In the genomic region with DNA sequence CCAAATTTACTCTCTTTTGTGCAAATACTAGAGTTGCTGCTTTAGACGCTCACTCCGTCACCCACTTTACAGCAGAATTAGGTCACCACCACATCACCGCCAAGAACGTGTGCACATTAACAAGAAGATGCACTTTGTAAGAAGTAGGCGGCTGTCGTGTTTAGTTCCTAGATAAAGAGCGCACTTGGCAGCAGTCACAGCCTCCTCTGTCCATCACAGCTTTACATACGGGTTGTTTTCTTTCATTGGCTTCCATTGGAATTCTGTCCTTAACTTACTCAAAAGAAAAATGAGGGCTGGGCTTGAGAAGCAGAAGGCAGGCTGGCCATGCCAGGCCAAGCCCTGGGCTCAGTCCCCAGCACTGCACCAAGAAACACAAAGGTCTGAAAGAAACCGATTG, we compare ENCODE assay signal across 15 mouse cellular contexts. TPM values are rescaled to one million over a fixed set of nuclear protein-coding genes. Genes with fewer than 3 reads are reported as not detected.
DNase-seq lines count a peak whose midpoint lies in the region; ATAC-seq and TF ChIP-seq lines count a peak whose summit lies in the region.
"Had no signal": no experiment of that assay in that cellular context is flagged by ENCODE, and none has a peak within 500 bp of the region (broad histone marks: within the 10 kb centered on the region; RNA-seq: fewer than 3 reads in every experiment).

No protein-coding gene starts in this region.

- DNase-seq in forebrain, embryonic 10.5 days (ENCODE audit: extremely low spot score, low spot score): no peak
- DNase-seq in layer of hippocampus, adult 2 months (ENCODE audit: low spot score in 2 of 2): peak in 1 of 2 experiments; percentile 32
- no peak for DNase-seq in layer of hippocampus, postnatal 10 days (ENCODE audit: low spot score in 2 of 2)
- peak; percentile 45 to 52 for DNase-seq in right cerebral cortex, adult 2 months (ENCODE audit: low spot score in 2 of 2)
- no peak for DNase-seq in right cerebral cortex, postnatal 25 days
- DNase-seq in adrenal gland, adult 18-20 months (ENCODE audit: low spot score in 2 of 2): no peak
- DNase-seq: cerebellum, adult 2 months; left cerebral cortex, postnatal 4 days had no signal

- peaks cover 19% of the 10 kb centered on the region for H3K4me1 ChIP-seq in forebrain, embryonic 13.5 days
- H3K4me1 ChIP-seq in forebrain, embryonic 10.5 days: peaks cover 15% of the 10 kb centered on the region
- H3K4me1 ChIP-seq: kidney, embryonic 15.5 days; liver, embryonic 12.5 days had no signal

- WGBS in forebrain, embryonic 13.5 days: 40% methylated on average over 9 of the region's 9 CpGs
- 90% methylated on average over 9 of the region's 9 CpGs for WGBS in forebrain, embryonic 10.5 days

- ATAC-seq in forebrain, embryonic 13.5 days: peak; percentile 82
- ATAC-seq in granulocyte monocyte progenitor cell, adult 5-6 weeks (replicated peaks; ENCODE audit: poor library complexity, severe bottlenecking): no peak
- ATAC-seq: liver, embryonic 12.5 days had no signal

- H3K9ac ChIP-seq in forebrain, embryonic 13.5 days: no peak overlapping the region
- H3K9ac ChIP-seq: kidney, embryonic 15.5 days; liver, embryonic 12.5 days; midbrain, embryonic 12.5 days had no signal

- H3K9me3 ChIP-seq in forebrain, embryonic 13.5 days (replicated peaks): no peaks in the 10 kb centered on the region
- H3K9me3 ChIP-seq in forebrain, embryonic 10.5 days: no peaks in the 10 kb centered on the region
- H3K9me3 ChIP-seq: heart, embryonic 10.5 days; kidney, embryonic 15.5 days; midbrain, embryonic 12.5 days had no signal

- H3K27me3 ChIP-seq in forebrain, embryonic 13.5 days: no peaks in the 10 kb centered on the region
- H3K27me3 ChIP-seq in forebrain, embryonic 10.5 days (ENCODE audit: poor library complexity, severe bottlenecking): no peaks in the 10 kb centered on the region
- H3K27me3 ChIP-seq: CH12.LX; kidney, embryonic 15.5 days; liver, embryonic 12.5 days; midbrain, embryonic 12.5 days had no signal

- no peaks in the 10 kb centered on the region for H3K36me3 ChIP-seq in forebrain, embryonic 13.5 days (ENCODE audit: poor library complexity, severe bottlenecking)
- H3K36me3 ChIP-seq in forebrain, embryonic 10.5 days (replicated peaks): no peaks in the 10 kb centered on the region
- H3K36me3 ChIP-seq: heart, embryonic 10.5 days; kidney, embryonic 15.5 days; liver, embryonic 12.5 days; midbrain, embryonic 12.5 days had no signal

- peak overlapping the region; percentile 26 for H3K27ac ChIP-seq in forebrain, embryonic 13.5 days
- H3K27ac ChIP-seq in forebrain, embryonic 10.5 days: no peak overlapping the region
- peak overlapping the region; percentile 21; the same call in 1 of the 2 replicates for H3K27ac ChIP-seq in layer of hippocampus, adult 2 months
- H3K27ac ChIP-seq: heart, embryonic 10.5 days; kidney, embryonic 15.5 days; liver, embryonic 12.5 days; midbrain, embryonic 12.5 days had no signal

- no peak overlapping the region for H3K4me3 ChIP-seq in forebrain, embryonic 13.5 days
- no peak overlapping the region for H3K4me3 ChIP-seq in forebrain, embryonic 10.5 days
- H3K4me3 ChIP-seq in layer of hippocampus, adult 2 months: no peak overlapping the region
- H3K4me3 ChIP-seq: heart, embryonic 10.5 days; kidney, embryonic 15.5 days; liver, embryonic 12.5 days; midbrain, embryonic 12.5 days had no signal

- H3K4me2 ChIP-seq in forebrain, embryonic 13.5 days: no peak overlapping the region
- H3K4me2 ChIP-seq: kidney, embryonic 15.5 days; liver, embryonic 12.5 days; midbrain, embryonic 12.5 days had no signal

- no peak for TF ChIP-seq CTCF in layer of hippocampus, adult 2 months (conservative IDR thresholded peaks at IDR 0.05)

RNA-seq across cellular contexts. Expression of a gene that starts 11.6 kb away (rescaled TPM):
- 136 TPM in 2 replicates for polyA plus RNA-seq in forebrain, embryonic 13.5 days (2015; fragmentation: Nextera tagmentation; extraction: Ambion mirVana)
- 55.9 and 59.8 TPM in 2 replicates for polyA plus RNA-seq in forebrain, embryonic 10.5 days (2016; fragmentation: Nextera tagmentation; extraction: Ambion mirVana)
- total RNA-seq in layer of hippocampus, adult 2 months (2021): 100 to 1,000 TPM; 403 to 414 TPM
- 100 to 1,000 TPM; 402 to 413 TPM for total RNA-seq in layer of hippocampus, postnatal 10 days (2021)
- total RNA-seq in adrenal gland, adult 18-20 months (2021): 100 to 1,000 TPM; 108 to 138 TPM
- 15.2 and 24.2 TPM in 2 replicates for total RNA-seq in granulocyte monocyte progenitor cell, adult 5-6 weeks (2014; fragmentation: Nextera tagmentation)
- 25.5 and 26.3 TPM in 2 replicates for total RNA-seq in granulocyte monocyte progenitor cell, adult 5-6 weeks (2017)

Comparison
In these comparisons a context has a peak if more than half of its experiments do, and no peak if none do; other contexts are left out.
1. DNase-seq: peak in right cerebral cortex, adult 2 months (2 of 2); none in forebrain, embryonic 10.5 days (single experiment), layer of hippocampus, postnatal 10 days (0 of 2), right cerebral cortex, postnatal 25 days (single experiment) and adrenal gland, adult 18-20 months (0 of 2).